Mouse (Mus musculus): ENCODE measurements at regions not wholly inside any gene's neighbourhood (a gene's known extent, or its start where the extent isn't known, plus 50 kb on each side); places are given as distances from the start of the nearest gene placed in this dataset.
A peak's percentile ranks its signal among the peaks of the same experiment; 100 is the strongest.

DNA sequence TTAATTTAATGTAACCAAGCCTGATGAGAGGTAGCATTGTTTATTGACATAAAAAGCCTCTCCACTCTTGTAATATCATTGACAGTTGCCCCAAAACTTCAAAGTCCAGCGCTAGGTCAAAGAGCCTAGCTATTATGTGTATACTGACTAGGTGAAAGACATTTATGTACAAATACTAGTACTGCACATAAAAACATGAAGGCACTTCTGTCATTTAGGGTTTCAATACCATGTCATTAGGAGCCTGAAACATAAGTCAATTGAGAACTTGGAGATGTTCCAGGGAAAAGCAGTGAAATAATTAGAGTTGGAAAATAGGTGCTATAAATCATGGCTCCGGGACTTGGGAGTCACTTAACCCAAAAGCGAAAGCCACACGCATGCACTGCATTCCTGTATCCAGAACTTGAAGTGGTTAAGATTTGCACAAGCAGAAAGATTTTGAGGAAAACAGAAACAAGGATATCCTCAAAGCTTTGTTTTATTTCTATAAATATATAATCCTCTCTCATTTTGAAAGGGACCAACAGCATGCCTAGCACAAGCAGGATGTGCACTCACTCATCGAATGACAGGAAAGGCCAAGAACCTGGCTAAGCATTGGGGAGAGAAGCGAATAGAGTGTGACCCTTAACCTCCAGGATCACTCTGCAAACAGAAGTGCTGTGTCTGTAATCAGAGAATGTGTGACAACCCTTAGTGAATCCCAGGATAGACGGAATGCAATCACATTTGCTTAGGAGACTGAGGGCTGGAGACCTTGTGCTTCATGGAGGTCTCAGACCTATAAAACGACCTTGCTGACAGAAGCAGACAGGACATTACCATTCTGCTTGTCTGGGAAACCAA lies 176.3 kb upstream of the Crim1 start:
- DNase-seq (ENCODE audit: low spot score in 2 of 2): no peak

GRCm38 (mm10) chr17:78024356-78024723 lies 175.7 kb upstream of the Crim1 start:
- no peak for DNase-seq (ENCODE audit: low spot score in 2 of 2)

DNA sequence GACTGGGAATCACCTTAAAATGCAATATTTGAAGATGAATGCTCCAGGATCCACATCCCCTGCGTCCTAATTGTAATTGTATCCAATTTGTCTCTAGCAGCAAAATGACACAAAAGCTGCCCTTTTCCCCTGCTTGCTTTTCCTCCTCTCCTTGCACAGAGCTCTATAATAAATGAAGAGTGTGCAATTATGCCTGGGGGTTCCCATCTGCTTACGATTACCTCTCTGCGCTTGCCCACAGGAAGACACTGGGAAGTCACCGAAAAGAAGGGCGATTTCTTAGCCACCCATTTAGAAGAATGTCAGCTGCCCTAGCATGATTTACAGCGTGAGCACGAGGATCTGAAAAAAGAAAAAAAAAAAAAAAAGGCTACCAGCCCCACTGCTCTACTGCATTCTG lies 174.8 kb upstream of the Crim1 start:
- DNase-seq (ENCODE audit: low spot score in 2 of 2): no peak

- no peak for DNase-seq (ENCODE audit: low spot score in 2 of 2)
These were observed 164.4 kb upstream of the Crim1 start for GRCm38 (mm10) chr17:78035648-78036047.

- DNase-seq (ENCODE audit: low spot score in 2 of 2): no peak
These were observed 159.7 kb upstream of the Crim1 start for GRCm38 (mm10) chr17:78040338-78040737.

- no peak for DNase-seq (ENCODE audit: low spot score in 2 of 2)
These were observed 158.8 kb upstream of the Crim1 start for GRCm38 (mm10) chr17:78041204-78041603.

- no peak for DNase-seq (ENCODE audit: low spot score in 2 of 2)
These were observed 150.3 kb upstream of the Crim1 start for GRCm38 (mm10) chr17:78049766-78050165.

GRCm38 (mm10) chr17:78050203-78050602 lies 149.8 kb upstream of the Crim1 start:
- DNase-seq (ENCODE audit: low spot score in 2 of 2): no peak

DNA sequence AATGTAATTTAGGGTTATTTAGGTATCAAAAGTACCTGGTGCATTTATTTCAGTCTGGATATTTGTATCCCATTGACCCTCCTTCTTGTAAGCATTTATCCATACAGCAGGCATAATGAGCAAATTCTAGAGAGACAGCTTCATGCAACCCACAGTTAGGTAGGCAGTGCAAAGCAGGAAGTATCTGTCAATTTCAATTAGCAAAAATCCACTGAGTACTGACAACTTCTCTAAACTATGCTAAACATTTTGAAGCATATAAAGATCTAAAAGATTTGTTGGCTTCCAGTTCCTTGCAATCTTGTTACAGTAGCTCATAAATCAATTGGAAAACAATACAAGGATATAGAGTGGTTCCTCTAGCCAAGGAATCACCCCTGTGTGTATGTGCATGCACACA lies 124.2 kb upstream of the Crim1 start:
- no peak for DNase-seq (ENCODE audit: low spot score in 2 of 2)

DNA sequence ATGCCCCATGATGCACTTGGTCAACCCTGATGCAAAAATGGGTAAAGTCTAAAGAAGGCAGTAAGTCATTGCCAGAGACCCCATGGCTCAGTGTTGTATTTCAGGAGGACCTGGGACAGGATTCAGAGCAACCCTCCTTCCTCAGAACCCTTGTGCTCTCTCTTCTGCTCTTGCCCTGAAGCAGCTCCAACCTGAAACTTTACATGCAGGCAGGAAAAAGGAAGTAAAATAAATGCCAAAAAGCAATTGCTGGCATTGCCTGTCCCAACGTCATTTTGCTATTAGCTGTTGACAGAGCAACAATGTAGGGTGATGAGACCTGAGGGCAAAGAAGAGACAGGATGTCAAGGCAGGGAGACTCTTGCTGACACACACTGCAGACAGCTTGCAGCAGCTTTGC lies 121.7 kb upstream of the Crim1 start:
- no peak for DNase-seq (ENCODE audit: low spot score in 2 of 2)

- no peak for DNase-seq (ENCODE audit: low spot score in 2 of 2)
These were observed 115.6 kb upstream of the Crim1 start for GRCm38 (mm10) chr17:78084419-78084818.

DNA sequence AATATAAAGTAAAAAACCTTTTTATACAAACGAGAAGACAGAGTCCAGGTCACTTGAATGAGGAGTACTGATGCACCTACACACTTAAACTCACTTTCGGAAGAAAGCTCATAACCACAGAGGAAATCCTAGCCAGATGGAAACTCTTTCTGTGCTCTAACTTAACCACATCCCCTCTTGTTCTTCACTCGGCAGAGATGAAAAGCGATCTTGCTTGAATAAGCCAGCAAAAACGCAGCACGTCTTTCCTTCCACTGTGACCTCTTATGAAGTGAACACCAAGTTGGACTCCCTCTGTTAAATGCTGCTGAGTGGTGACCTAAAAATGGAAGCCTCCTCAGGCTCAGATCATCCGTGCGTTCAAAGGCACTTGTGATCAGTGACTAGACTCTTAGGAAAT lies 113.1 kb upstream of the Crim1 start:
- DNase-seq (ENCODE audit: low spot score in 2 of 2): no peak

GRCm38 (mm10) chr17:78097699-78098098 lies 102.3 kb upstream of the Crim1 start:
- no peak for DNase-seq (ENCODE audit: low spot score in 2 of 2)

DNA sequence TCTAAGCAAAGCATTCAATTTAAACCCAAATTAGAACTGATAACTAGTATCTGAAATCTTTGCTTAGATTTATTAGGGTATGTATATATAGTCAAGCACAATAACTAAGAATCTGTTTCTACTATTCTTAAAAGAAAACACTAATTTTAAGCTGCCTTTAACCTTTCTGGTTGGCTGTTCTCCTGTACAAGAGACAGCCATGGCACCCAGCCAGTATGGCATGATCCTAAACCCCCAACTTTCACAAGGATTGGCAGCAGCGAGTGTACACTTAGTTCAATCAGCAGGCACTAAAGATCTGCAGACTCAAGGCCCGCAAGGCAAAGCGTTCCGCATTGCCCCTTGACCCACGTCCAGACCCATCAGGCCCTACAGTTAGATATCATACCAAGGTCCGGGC lies 91.3 kb upstream of the Crim1 start:
- DNase-seq (ENCODE audit: low spot score in 2 of 2): no peak

- peak in 1 of 2 experiments; percentile 19 for DNase-seq (ENCODE audit: low spot score in 2 of 2)
These were observed 90.5 kb upstream of the Crim1 start for GRCm38 (mm10) chr17:78109364-78110222.

DNA sequence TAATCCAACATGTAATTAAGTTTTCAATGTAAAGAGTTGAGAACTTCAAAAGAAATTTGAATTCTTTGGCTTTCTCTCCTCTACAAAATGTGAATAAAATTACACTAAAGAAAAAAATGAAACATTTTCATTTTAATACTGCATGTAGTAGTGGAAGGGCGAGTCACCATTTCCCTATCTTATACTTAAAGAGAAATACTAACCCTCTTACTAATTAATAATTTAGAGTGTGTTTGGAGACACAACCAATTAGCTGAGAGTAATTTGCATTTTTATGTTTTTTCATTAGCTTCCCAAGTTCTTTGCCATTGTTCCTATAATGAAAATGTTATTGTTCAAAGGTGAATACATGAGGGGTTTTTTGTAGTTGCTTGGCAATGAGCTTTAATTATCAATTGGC lies 67.9 kb upstream of the Crim1 start:
- no peak for DNase-seq (ENCODE audit: low spot score in 2 of 2)

DNA sequence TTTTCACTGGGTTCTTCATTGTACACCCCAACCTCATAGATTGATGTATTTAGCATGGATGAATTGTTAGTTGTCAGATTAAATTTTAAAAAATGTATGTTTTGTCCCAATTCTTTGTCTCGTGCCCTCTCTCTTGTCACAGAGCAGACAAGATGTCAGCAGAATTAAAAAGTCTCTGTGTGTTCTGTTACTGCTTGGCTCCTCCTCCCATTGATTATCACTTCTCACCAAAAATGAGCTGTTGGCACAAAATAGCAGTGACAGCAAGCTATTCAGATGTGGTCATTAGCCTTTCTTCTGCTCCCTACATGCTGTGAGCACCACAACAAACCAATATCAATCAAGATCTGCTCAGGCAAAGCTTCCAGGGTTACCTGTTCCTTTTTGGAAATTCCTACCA lies 62.1 kb upstream of the Crim1 start:
- no peak for DNase-seq (ENCODE audit: low spot score in 2 of 2)

- DNase-seq (ENCODE audit: low spot score in 2 of 2): no peak
These were observed 59.4 kb upstream of the Crim1 start for GRCm38 (mm10) chr17:78140660-78141059.

DNA sequence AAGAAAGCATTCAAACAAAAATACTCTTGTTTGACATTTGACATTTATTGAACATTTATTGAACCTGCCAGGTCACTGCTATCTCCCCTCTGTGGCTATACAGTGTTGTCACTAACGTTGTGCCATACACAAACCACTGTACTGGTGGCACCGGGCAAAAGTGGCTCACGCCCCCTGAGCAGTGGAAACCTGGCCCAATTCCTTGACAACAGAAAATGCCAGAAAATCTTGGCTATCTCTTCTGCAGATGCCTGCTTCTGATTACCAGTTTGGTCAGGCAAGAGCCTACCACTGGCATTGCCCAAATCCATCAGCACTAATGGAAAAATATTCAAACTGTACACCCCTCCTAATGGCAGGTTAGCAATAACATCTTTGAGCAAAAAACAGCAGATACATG lies 58.9 kb upstream of the Crim1 start:
- DNase-seq (ENCODE audit: low spot score in 2 of 2): no peak

- no peak for DNase-seq (ENCODE audit: low spot score in 2 of 2)
These were observed 57.6 kb upstream of the Crim1 start for GRCm38 (mm10) chr17:78142431-78142830.

- DNase-seq (ENCODE audit: low spot score in 2 of 2): no peak
These were observed 54.7 kb upstream of the Crim1 start for GRCm38 (mm10) chr17:78145335-78145734.

Data from urinary bladder, adult 18-20 months (tissue).